Mouse (Mus musculus) monocyte, adult 2 months (primary cell): Measurements from ENCODE around the gene A730046J19Rik.

Experiments used
- DNase-seq, 2 experiments: peaks; one replicate each; pipeline ENCODE4 v3.0.0; 2022; ENCODE audit warnings: low spot score in 2 of 2, low read depth in 1 of 2

Gene A730046J19Rik

GRCm38 (mm10) chrX:144153523-144153922, at the start of gene A730046J19Rik:
TSS of gene A730046J19Rik (plus strand) at chrX:144153695.
- DNase-seq, result no peak

- DNase-seq, result no peak
Observed at GRCm38 (mm10) chrX:144104619-144105416, 48.7 kb upstream of the A730046J19Rik start.

- DNase-seq, result no peak
Observed at GRCm38 (mm10) chrX:144136281-144136680, 17.2 kb upstream of the A730046J19Rik start.

GRCm38 (mm10) chrX:144149987-144150386, 3.5 kb upstream of the A730046J19Rik start:
- no peak for DNase-seq

GRCm38 (mm10) chrX:144154111-144154510, 616 bp downstream of the A730046J19Rik start:
- no peak for DNase-seq

- no peak for DNase-seq
Observed at GRCm38 (mm10) chrX:144162936-144163335, 9.4 kb downstream of the A730046J19Rik start.
